Mouse (Mus musculus): ENCODE measurements at regions not wholly inside any gene's neighbourhood (a gene's known extent, or its start where the extent isn't known, plus 50 kb on each side); places are given as distances from the start of the nearest gene placed in this dataset.
A peak's percentile ranks its signal among the peaks of the same experiment; 100 is the strongest.

DNA sequence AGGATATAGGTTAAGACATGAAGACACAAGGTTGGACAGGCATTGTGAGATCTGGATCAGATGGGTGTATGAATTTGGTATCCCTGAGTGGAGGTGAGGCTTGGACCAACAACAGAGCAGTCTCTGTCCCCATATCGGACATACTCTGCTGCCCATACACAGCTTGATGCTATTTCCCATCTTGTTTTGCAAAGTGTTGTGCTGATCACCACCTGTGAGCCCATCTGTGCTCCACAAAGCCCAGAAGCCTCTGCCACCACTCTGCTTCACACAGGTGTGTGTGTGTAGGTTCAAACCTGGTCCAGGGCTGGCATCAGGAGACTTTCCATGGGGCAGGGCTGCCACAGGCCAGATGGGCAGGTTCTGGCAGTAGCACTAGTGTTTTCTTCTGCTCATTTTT is 252.9 kb upstream of the Dpp6 start:
- Histone ChIP-seq H3K27ac (ENCODE audit: low read length) (no peak overlapping the region), H3K9me3 (replicated peaks; ENCODE audit: control insufficient read depth, low read length, poor library complexity, severe bottlenecking) (no peaks in the 10 kb centered on the region), H3K4me1 (ENCODE audit: control insufficient read depth, insufficient read depth, low read length) (no peaks in the 10 kb centered on the region), H3K9ac (ENCODE audit: low read depth, low read length) (no peak overlapping the region), H3K27me3 (ENCODE audit: control insufficient read depth, insufficient read depth, low read depth, low read length) (no peaks in the 10 kb centered on the region), H3K4me2 (ENCODE audit: low read length) (no peak overlapping the region), H3K36me3 (ENCODE audit: control insufficient read depth, insufficient read depth, low read length) (no peaks in the 10 kb centered on the region), H3K4me3 (ENCODE audit: low read depth, low read length) (no peak overlapping the region)
- no peak for ATAC-seq
- 95% methylated on average over 1 of the region's 1 CpGs for WGBS

DNA sequence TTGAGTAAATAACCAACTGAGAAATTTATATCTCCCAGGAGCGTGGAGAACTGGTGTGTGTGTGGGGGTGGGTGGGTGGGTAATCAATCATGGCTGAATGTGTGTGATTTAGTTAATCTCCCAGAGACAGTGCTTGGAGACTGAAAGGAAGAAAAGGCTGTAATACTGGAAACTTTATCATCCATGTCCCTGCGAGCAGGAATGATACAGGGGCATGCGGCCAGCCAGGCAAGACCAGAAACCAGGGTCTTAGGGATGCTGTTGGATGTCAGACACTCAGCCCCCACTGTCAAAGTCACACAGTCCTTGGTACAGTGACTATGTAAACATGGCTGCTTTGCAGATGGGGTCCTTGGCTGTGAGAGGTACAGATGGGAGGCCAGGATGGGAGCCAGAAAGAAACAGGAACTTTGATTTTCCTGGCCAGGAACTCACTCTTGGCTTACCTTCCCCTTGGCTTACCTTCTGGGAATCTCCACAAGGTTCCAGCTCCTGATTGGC is 244.3 kb upstream of the Dpp6 start:
- no peak overlapping the region for H3K27ac ChIP-seq (ENCODE audit: low read length)
- no peak overlapping the region for H3K4me3 ChIP-seq (ENCODE audit: low read depth, low read length)
- H3K36me3 ChIP-seq (ENCODE audit: control insufficient read depth, insufficient read depth, low read length) = no peaks in the 10 kb centered on the region
- H3K9me3 ChIP-seq (replicated peaks; ENCODE audit: control insufficient read depth, low read length, poor library complexity, severe bottlenecking) = no peaks in the 10 kb centered on the region
- H3K4me1 ChIP-seq (ENCODE audit: control insufficient read depth, insufficient read depth, low read length) = no peaks in the 10 kb centered on the region
- H3K27me3 ChIP-seq (ENCODE audit: control insufficient read depth, insufficient read depth, low read depth, low read length) = no peaks in the 10 kb centered on the region
- H3K9ac ChIP-seq (ENCODE audit: low read depth, low read length) = no peak overlapping the region
- 86% methylated on average over 3 of the region's 3 CpGs for WGBS
- ATAC-seq = no peak
- H3K4me2 ChIP-seq (ENCODE audit: low read length) = no peak overlapping the region

DNA sequence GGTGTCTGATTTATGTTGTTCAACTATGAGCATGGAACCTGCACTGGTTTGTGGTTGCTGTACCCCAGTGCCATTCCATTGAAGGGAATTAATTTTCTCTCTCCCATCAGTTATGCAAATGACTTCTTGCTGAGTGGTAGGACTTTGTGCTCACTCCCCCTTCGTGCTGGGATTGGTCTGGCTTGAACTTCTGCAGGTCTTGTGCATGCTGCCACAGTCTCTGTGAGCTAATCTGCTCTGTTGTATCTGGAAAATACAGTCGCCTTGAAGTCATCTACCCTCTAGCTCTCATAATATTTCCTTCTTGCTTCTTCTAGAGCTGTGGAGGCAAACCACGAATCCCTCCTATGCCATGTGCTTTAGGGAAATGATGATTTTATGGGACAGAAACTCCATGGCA is 243.6 kb upstream of the Dpp6 start:
- H3K4me1 ChIP-seq (ENCODE audit: control insufficient read depth, insufficient read depth, low read length) = no peaks in the 10 kb centered on the region
- WGBS = 71% methylated on average over 3 of the region's 3 CpGs
- no peaks in the 10 kb centered on the region for H3K27me3 ChIP-seq (ENCODE audit: control insufficient read depth, insufficient read depth, low read depth, low read length)
- no peak overlapping the region for H3K4me2 ChIP-seq (ENCODE audit: low read length)
- no peak overlapping the region for H3K9ac ChIP-seq (ENCODE audit: low read depth, low read length)
- H3K27ac ChIP-seq (ENCODE audit: low read length) = no peak overlapping the region
- no peak overlapping the region for H3K4me3 ChIP-seq (ENCODE audit: low read depth, low read length)
- no peaks in the 10 kb centered on the region for H3K36me3 ChIP-seq (ENCODE audit: control insufficient read depth, insufficient read depth, low read length)
- no peak for ATAC-seq
- no peaks in the 10 kb centered on the region for H3K9me3 ChIP-seq (replicated peaks; ENCODE audit: control insufficient read depth, low read length, poor library complexity, severe bottlenecking)

DNA sequence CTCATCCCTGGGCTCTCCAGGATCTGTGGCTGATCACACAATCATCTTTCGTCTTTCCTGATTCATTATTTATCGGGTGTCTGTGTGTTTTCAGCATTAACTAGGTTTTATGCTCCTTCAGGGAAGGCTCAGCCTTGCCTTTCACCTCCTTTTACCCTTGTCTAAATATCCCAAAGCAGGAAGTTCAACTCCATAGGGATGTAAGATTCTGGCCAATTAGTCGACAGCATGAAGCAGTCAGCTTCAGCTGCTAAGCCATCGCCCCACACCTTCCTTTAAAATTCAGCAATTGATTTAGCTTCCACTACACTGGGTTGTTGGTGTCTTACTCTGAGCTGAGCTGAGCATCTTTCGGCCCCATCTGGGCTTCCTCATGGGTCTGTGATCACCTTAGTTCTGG is 230.9 kb upstream of the Dpp6 start:
- H3K4me1 ChIP-seq (ENCODE audit: control insufficient read depth, insufficient read depth, low read length) = no peaks in the 10 kb centered on the region
- no peak overlapping the region for H3K27ac ChIP-seq (ENCODE audit: low read length)
- WGBS = 70% methylated on average over 5 of the region's 5 CpGs
- no peak overlapping the region for H3K9ac ChIP-seq (ENCODE audit: low read depth, low read length)
- H3K27me3 ChIP-seq (ENCODE audit: control insufficient read depth, insufficient read depth, low read depth, low read length) = no peaks in the 10 kb centered on the region
- no peaks in the 10 kb centered on the region for H3K36me3 ChIP-seq (ENCODE audit: control insufficient read depth, insufficient read depth, low read length)
- no peak overlapping the region for H3K4me3 ChIP-seq (ENCODE audit: low read depth, low read length)
- no peak overlapping the region for H3K4me2 ChIP-seq (ENCODE audit: low read length)
- ATAC-seq = peak; percentile 71
- no peaks in the 10 kb centered on the region for H3K9me3 ChIP-seq (replicated peaks; ENCODE audit: control insufficient read depth, low read length, poor library complexity, severe bottlenecking)

DNA sequence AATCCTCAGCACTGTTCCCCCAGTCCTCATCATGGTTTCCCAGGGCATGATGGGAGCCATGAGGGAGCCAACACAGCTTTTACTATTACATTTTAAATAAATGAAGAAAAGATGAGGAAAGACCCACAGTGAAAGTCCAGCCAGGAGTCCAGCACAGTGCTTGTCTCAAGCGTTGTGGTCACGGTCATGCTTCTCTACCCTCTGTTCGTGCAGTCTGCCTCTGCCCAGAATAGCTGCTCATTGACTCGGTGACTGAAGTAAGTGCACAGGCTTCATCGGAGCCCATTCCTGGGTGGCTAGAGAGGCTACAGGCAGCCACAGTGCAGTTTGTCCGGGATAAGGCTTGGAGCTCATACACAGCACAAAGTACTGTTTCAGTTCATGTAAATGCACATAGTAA is 226.1 kb upstream of the Dpp6 start:
- no peak for ATAC-seq
- Histone ChIP-seq H3K9ac (ENCODE audit: low read depth, low read length) (no peak overlapping the region), H3K4me3 (ENCODE audit: low read depth, low read length) (no peak overlapping the region), H3K4me2 (ENCODE audit: low read length) (no peak overlapping the region), H3K4me1 (ENCODE audit: control insufficient read depth, insufficient read depth, low read length) (no peaks in the 10 kb centered on the region), H3K27ac (ENCODE audit: low read length) (no peak overlapping the region), H3K9me3 (replicated peaks; ENCODE audit: control insufficient read depth, low read length, poor library complexity, severe bottlenecking) (no peaks in the 10 kb centered on the region), H3K36me3 (ENCODE audit: control insufficient read depth, insufficient read depth, low read length) (no peaks in the 10 kb centered on the region), H3K27me3 (ENCODE audit: control insufficient read depth, insufficient read depth, low read depth, low read length) (no peaks in the 10 kb centered on the region)
- WGBS = 85% methylated on average over 6 of the region's 6 CpGs

DNA sequence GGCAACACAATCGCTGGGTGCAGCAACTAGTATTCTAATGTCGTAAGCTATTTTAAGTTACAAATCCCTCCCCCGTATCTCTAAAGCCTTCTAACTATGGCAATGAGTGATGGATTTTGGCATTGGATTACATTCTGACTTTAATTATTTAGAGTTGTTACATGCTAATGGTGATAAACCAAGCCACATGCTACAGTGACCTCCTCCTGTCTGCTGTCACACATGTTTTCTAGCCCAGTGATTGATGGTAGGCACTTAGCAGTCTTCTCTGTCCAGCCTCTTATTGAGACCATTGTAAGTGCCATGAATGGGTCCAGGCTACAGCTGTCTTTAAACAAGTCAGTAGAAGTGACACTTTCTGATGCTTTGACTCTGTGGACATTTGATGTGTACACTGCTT is 224.7 kb upstream of the Dpp6 start:
- WGBS = 84% methylated on average over 3 of the region's 3 CpGs
- Histone ChIP-seq H3K27ac (ENCODE audit: low read length) (no peak overlapping the region), H3K4me1 (ENCODE audit: control insufficient read depth, insufficient read depth, low read length) (no peaks in the 10 kb centered on the region), H3K36me3 (ENCODE audit: control insufficient read depth, insufficient read depth, low read length) (no peaks in the 10 kb centered on the region), H3K27me3 (ENCODE audit: control insufficient read depth, insufficient read depth, low read depth, low read length) (no peaks in the 10 kb centered on the region), H3K9ac (ENCODE audit: low read depth, low read length) (no peak overlapping the region), H3K4me3 (ENCODE audit: low read depth, low read length) (no peak overlapping the region), H3K9me3 (replicated peaks; ENCODE audit: control insufficient read depth, low read length, poor library complexity, severe bottlenecking) (no peaks in the 10 kb centered on the region), H3K4me2 (ENCODE audit: low read length) (no peak overlapping the region)
- ATAC-seq = no peak

DNA sequence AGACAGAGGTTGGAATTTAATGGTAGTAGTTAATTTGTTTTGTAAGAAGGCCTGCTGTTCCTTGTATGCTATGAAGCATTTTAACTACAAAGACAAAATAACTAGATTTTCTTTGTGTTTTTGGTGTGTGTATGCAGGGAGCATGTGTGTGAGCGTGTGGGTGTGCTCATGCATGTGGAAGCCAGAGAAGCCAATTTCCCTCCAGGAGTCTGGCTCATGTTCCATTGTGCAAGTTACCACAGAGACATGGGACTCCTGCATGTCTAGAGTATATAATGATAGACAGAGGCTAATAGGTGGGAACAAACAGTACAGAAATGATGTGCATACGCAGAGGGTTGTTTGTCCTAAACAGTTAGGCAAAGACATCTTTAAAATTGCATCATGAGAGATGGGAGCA is 219.0 kb upstream of the Dpp6 start:
- Histone ChIP-seq H3K9ac (ENCODE audit: low read depth, low read length) (no peak overlapping the region), H3K9me3 (replicated peaks; ENCODE audit: control insufficient read depth, low read length, poor library complexity, severe bottlenecking) (no peaks in the 10 kb centered on the region), H3K27ac (ENCODE audit: low read length) (no peak overlapping the region), H3K27me3 (ENCODE audit: control insufficient read depth, insufficient read depth, low read depth, low read length) (no peaks in the 10 kb centered on the region), H3K36me3 (ENCODE audit: control insufficient read depth, insufficient read depth, low read length) (no peaks in the 10 kb centered on the region), H3K4me1 (ENCODE audit: control insufficient read depth, insufficient read depth, low read length) (no peaks in the 10 kb centered on the region), H3K4me3 (ENCODE audit: low read depth, low read length) (no peak overlapping the region), H3K4me2 (ENCODE audit: low read length) (no peak overlapping the region)
- no peak for ATAC-seq
- 90% methylated on average over 2 of the region's 2 CpGs for WGBS

DNA sequence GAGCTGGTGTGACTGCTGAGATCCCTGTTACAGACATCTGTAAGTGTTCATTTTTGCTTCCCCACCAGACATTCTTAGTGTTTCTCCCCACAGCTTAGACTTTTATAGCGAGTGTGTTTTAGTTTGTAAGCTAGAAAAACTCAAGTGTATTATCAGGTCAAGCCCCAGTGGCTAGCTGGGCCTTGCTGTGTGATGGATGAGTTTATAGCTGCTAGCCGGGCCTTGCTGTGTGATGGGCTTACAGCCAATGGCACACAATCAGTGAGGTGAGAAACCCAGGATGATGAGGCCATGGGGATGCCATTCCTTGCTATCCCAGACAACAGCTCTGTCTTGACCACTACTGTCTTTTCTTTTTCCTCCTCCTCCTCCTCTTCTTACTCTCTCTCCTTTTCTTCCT is 197.7 kb upstream of the Dpp6 start:
- 77% methylated on average over 2 of the region's 2 CpGs for WGBS
- ATAC-seq = no peak

DNA sequence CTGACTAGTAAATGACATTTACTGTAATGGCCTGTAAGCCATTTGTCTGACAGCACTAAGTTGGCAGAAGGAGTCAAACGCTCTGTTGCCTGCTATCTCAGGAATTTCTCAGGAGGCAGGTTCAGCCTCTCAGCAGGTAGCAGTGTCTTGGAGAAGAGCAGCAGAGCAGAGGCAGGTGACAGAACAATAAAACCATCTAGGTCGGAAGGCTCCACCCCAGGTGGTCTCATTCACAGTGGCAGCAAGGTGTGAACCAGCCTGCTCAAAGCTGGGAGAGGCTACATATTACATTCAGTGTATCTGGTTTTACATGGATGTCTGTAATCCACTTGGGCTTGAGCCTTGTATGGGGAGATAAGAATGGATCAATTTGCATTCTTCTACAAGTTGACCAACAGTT is 194.9 kb upstream of the Dpp6 start:
- no peaks in the 10 kb centered on the region for H3K9me3 ChIP-seq (replicated peaks; ENCODE audit: control insufficient read depth, low read length, poor library complexity, severe bottlenecking)
- ATAC-seq = no peak

More for the DNA sequence above, 197.7 kb upstream of the Dpp6 start:
- H3K4me2 ChIP-seq (ENCODE audit: low read length) = no peak overlapping the region
- H3K4me3 ChIP-seq (ENCODE audit: low read depth, low read length) = no peak overlapping the region
- no peaks in the 10 kb centered on the region for H3K4me1 ChIP-seq (ENCODE audit: control insufficient read depth, insufficient read depth, low read length)
- 0 out of 2 replicates have a peak, but pooled peaks cover 3% of the 10 kb centered on the region for H3K9me3 ChIP-seq (replicated peaks; ENCODE audit: control insufficient read depth, low read length, poor library complexity, severe bottlenecking)
- no peaks in the 10 kb centered on the region for H3K27me3 ChIP-seq (ENCODE audit: control insufficient read depth, insufficient read depth, low read depth, low read length)
- no peak overlapping the region for H3K9ac ChIP-seq (ENCODE audit: low read depth, low read length)
- no peak overlapping the region for H3K27ac ChIP-seq (ENCODE audit: low read length)
- H3K36me3 ChIP-seq (ENCODE audit: control insufficient read depth, insufficient read depth, low read length) = no peaks in the 10 kb centered on the region

DNA sequence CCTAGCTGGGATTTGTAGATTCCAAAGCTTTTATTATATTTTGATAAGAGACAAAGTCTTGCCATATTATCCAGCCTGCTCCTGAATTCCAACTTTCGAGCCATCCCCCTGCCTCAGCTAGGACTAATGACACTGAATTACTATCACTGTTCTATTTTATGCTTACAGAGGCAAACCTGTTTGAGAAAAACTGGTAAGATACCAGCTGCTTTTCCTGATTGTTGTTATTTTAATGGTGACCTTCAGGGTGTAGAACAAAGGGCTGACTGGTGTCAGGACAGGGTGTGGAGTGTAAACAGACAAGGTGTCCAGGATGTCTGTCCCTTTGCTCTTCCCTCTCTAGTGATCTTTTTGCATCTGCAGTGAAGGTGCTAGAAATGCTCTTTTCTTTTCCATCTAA is 145.5 kb upstream of the Dpp6 start:
- no peak overlapping the region for H3K4me2 ChIP-seq (ENCODE audit: low read length)
- H3K27ac ChIP-seq (ENCODE audit: low read length) = no peak overlapping the region
- no peaks in the 10 kb centered on the region for H3K9me3 ChIP-seq (replicated peaks; ENCODE audit: control insufficient read depth, low read length, poor library complexity, severe bottlenecking)
- H3K36me3 ChIP-seq (ENCODE audit: control insufficient read depth, insufficient read depth, low read length) = no peaks in the 10 kb centered on the region
- no peak for ATAC-seq
- no peak overlapping the region for H3K4me3 ChIP-seq (ENCODE audit: low read depth, low read length)
- no peak overlapping the region for H3K9ac ChIP-seq (ENCODE audit: low read depth, low read length)
- WGBS = 81% methylated on average over 1 of the region's 1 CpGs
- no peaks in the 10 kb centered on the region for H3K27me3 ChIP-seq (ENCODE audit: control insufficient read depth, insufficient read depth, low read depth, low read length)
- H3K4me1 ChIP-seq (ENCODE audit: control insufficient read depth, insufficient read depth, low read length) = no peaks in the 10 kb centered on the region

More for the DNA sequence above, 194.9 kb upstream of the Dpp6 start:
- Histone ChIP-seq H3K36me3 (ENCODE audit: control insufficient read depth, insufficient read depth, low read length) (no peaks in the 10 kb centered on the region), H3K4me3 (ENCODE audit: low read depth, low read length) (no peak overlapping the region), H3K4me2 (ENCODE audit: low read length) (no peak overlapping the region), H3K9ac (ENCODE audit: low read depth, low read length) (no peak overlapping the region), H3K27ac (ENCODE audit: low read length) (no peak overlapping the region), H3K27me3 (ENCODE audit: control insufficient read depth, insufficient read depth, low read depth, low read length) (no peaks in the 10 kb centered on the region), H3K4me1 (ENCODE audit: control insufficient read depth, insufficient read depth, low read length) (no peaks in the 10 kb centered on the region)
- 61% methylated on average over 2 of the region's 2 CpGs for WGBS

All from midbrain, embryonic 16.5 days (tissue).